Mouse (Mus musculus) heart, adult 2 months (tissue): ENCODE measurements around the gene Nim1k.

ENCODE experiments used
- CTCF ChIP-seq: fragments of 200-600 bp; IDR thresholded peaks from 2 replicates; pipeline ENCODE4 v1.8.1; 2022; ENCODE audit warnings: antibody characterized with exemption, mild to moderate bottlenecking, moderate library complexity
- POLR2A ChIP-seq: fragments of 200-500 bp; IDR thresholded peaks from 2 replicates; pipeline ENCODE4 v1.6.1; 2011; ENCODE audit warnings: mild to moderate bottlenecking, low read depth, low read length, control low read depth; ENCODE audit not compliant: insufficient read depth

- no peak for TF ChIP-seq POLR2A
- no peak for TF ChIP-seq CTCF
Measured at GRCm38 (mm10) chr13:119783581-119783980, 27.9 kb upstream of the Nim1k start.
